In genomic region chr19:10904927-10905727, GRCm38 (mm10) we compare ENCODE assay signal across 8 mouse cellular contexts. TPM values are rescaled to one million over a fixed set of nuclear protein-coding genes. Genes with fewer than 3 reads are reported as not detected.
DNase-seq lines count a peak whose midpoint lies in the region; ATAC-seq and TF ChIP-seq lines count a peak whose summit lies in the region.

No protein-coding gene starts in this region.

- H3K4me3 ChIP-seq in lung, postnatal 0 days (ENCODE audit: low read depth, low read length): no peak overlapping the region
- no peak overlapping the region for H3K4me3 ChIP-seq in stomach, postnatal 0 days (ENCODE audit: low read depth, low read length)

- H3K27me3 ChIP-seq in lung, postnatal 0 days (replicated peaks; ENCODE audit: insufficient read depth, low read length): no peaks in the 10 kb centered on the region
- H3K27me3 ChIP-seq in stomach, postnatal 0 days (ENCODE audit: control insufficient read depth, insufficient read depth, low read length): no peaks in the 10 kb centered on the region

- no peaks in the 10 kb centered on the region for H3K4me1 ChIP-seq in lung, postnatal 0 days (ENCODE audit: insufficient read depth, low read depth, low read length)
- 0 out of 2 replicates have a peak, but pooled peaks cover 2% of the 10 kb centered on the region for H3K4me1 ChIP-seq in stomach, postnatal 0 days (replicated peaks; ENCODE audit: control insufficient read depth, insufficient read depth)

- peak; percentile 18 to 37 for DNase-seq in spleen, postnatal 36 days (ENCODE audit: low spot score in 2 of 2)
- no peak for DNase-seq in spleen, adult 12 weeks (ENCODE audit: low spot score)
- DNase-seq in frontal cortex, postnatal 10 days (ENCODE audit: low spot score in 2 of 2): peak; percentile 43 to 67
- peak; percentile 75 for DNase-seq in heart, postnatal 4 days
- DNase-seq in layer of hippocampus, adult 9-11 months: peak; percentile 84
- peak; percentile 92 for DNase-seq in lung, postnatal 0 days (ENCODE audit: low spot score)
- DNase-seq in stomach, postnatal 0 days (ENCODE audit: low spot score): peak; percentile 54
- no peak for DNase-seq in embryo, embryonic 9.5 days (ENCODE audit: extremely low spot score)

- peak; percentile 40 for TF ChIP-seq CTCF in lung, postnatal 0 days (IDR thresholded peaks at IDR 0.05)
- TF ChIP-seq CTCF in stomach, postnatal 0 days (IDR thresholded peaks at IDR 0.05; ENCODE audit: low read depth): peak; percentile 44

- H3K4me2 ChIP-seq in lung, postnatal 0 days (replicated peaks; ENCODE audit: low read depth, low read length): no peak overlapping the region
- H3K4me2 ChIP-seq in stomach, postnatal 0 days (replicated peaks; ENCODE audit: low read depth): 0 out of 2 replicates have a peak overlapping the region, but pooled peaks have one; percentile 11

- H3K27ac ChIP-seq in lung, postnatal 0 days (ENCODE audit: low read length): peak overlapping the region; percentile 75
- peak overlapping the region; percentile 82 for H3K27ac ChIP-seq in stomach, postnatal 0 days (replicated peaks)

- peak; percentile 52; the same call in 1 of the 2 replicates for TF ChIP-seq EP300 in lung, postnatal 0 days (IDR thresholded peaks at IDR 0.05)
- TF ChIP-seq EP300 in stomach, postnatal 0 days (optimal IDR thresholded peaks at IDR 0.05): no peak

- 40% methylated on average over 7 of the region's 7 CpGs for WGBS in lung, postnatal 0 days
- WGBS in stomach, postnatal 0 days: 35% methylated on average over 7 of the region's 7 CpGs

- ATAC-seq in lung, postnatal 0 days: peak; percentile 84
- peak; percentile 72; the same call in 1 of the 2 replicates for ATAC-seq in stomach, postnatal 0 days (ENCODE audit: low FRiP score, low TSS enrichment)

- H3K36me3 ChIP-seq in lung, postnatal 0 days (ENCODE audit: insufficient read depth, low read length): peaks cover 36% of the 10 kb centered on the region
- H3K36me3 ChIP-seq in stomach, postnatal 0 days (ENCODE audit: control insufficient read depth, insufficient read depth, low read length): peaks cover 33% of the 10 kb centered on the region

- H3K9me3 ChIP-seq in lung, postnatal 0 days (ENCODE audit: low read length): no peaks in the 10 kb centered on the region
- no peaks in the 10 kb centered on the region for H3K9me3 ChIP-seq in stomach, postnatal 0 days (ENCODE audit: control insufficient read depth, low read length)

- H3K9ac ChIP-seq in lung, postnatal 0 days (replicated peaks; ENCODE audit: low read depth): no peak overlapping the region
- H3K9ac ChIP-seq in stomach, postnatal 0 days (ENCODE audit: low read length): peak overlapping the region; percentile 35; the same call in 1 of the 2 replicates

RNA-seq across cellular contexts. Expression of gene Prpf19, which starts 10.1 kb away (rescaled TPM):
- 100 to 1,000 TPM; 214 to 232 TPM for total RNA-seq in heart, postnatal 4 days (2021)
- polyA plus RNA-seq in lung, postnatal 0 days (2015; fragmentation: Nextera tagmentation; extraction: Ambion mirVana): 18.8 and 22.4 TPM in 2 replicates
- polyA plus RNA-seq in stomach, postnatal 0 days (2015; fragmentation: Nextera tagmentation; extraction: Ambion mirVana): 17.6 and 19.5 TPM in 2 replicates

RNA-seq across cellular contexts. Expression of gene Zp1, which starts 15.3 kb away (rescaled TPM):
- not detected for total RNA-seq in heart, postnatal 4 days (2021)
- polyA plus RNA-seq in lung, postnatal 0 days (2015; fragmentation: Nextera tagmentation; extraction: Ambion mirVana): not detected in 2 replicates
- 0.08 and 0.17 TPM in 2 replicates for polyA plus RNA-seq in stomach, postnatal 0 days (2015; fragmentation: Nextera tagmentation; extraction: Ambion mirVana)

RNA-seq across cellular contexts. Expression of gene Tmem109, which starts 23.3 kb away (rescaled TPM):
- total RNA-seq in heart, postnatal 4 days (2021): 100 to 1,000 TPM; 100 to 104 TPM
- 143 and 155 TPM in 2 replicates for polyA plus RNA-seq in lung, postnatal 0 days (2015; fragmentation: Nextera tagmentation; extraction: Ambion mirVana)
- polyA plus RNA-seq in stomach, postnatal 0 days (2015; fragmentation: Nextera tagmentation; extraction: Ambion mirVana): 176 and 186 TPM in 2 replicates

RNA-seq across cellular contexts. Expression of gene Ptgdr2, which starts 31.8 kb away (rescaled TPM):
- under 1 TPM; 0.09 to 0.12 TPM for total RNA-seq in heart, postnatal 4 days (2021)
- 0.36 and 0.45 TPM in 2 replicates for polyA plus RNA-seq in lung, postnatal 0 days (2015; fragmentation: Nextera tagmentation; extraction: Ambion mirVana)
- polyA plus RNA-seq in stomach, postnatal 0 days (2015; fragmentation: Nextera tagmentation; extraction: Ambion mirVana): 0.06 and 0.07 TPM in 2 replicates

RNA-seq across cellular contexts. Expression of gene Tmem132a, which starts 35.4 kb away (rescaled TPM):
- 10 to 100 TPM; 52.4 to 53.4 TPM for total RNA-seq in heart, postnatal 4 days (2021)
- polyA plus RNA-seq in lung, postnatal 0 days (2015; fragmentation: Nextera tagmentation; extraction: Ambion mirVana): 15.1 and 18.9 TPM in 2 replicates
- 19.1 and 20.8 TPM in 2 replicates for polyA plus RNA-seq in stomach, postnatal 0 days (2015; fragmentation: Nextera tagmentation; extraction: Ambion mirVana)

Comparison
In these comparisons a context has a peak if more than half of its experiments do, and no peak if none do; other contexts are left out.
1. DNase-seq: peak in spleen, postnatal 36 days (2 of 2), frontal cortex, postnatal 10 days (2 of 2), heart, postnatal 4 days (single experiment), layer of hippocampus, adult 9-11 months (single experiment), lung, postnatal 0 days (single experiment) and stomach, postnatal 0 days (single experiment); none in spleen, adult 12 weeks (single experiment) and embryo, embryonic 9.5 days (single experiment).